Mouse (Mus musculus) cortical plate, adult 2 months (tissue): ENCODE measurements around the gene Gm1673.

ENCODE experiments used
- CTCF ChIP-seq: fragments of 200-500 bp; IDR thresholded peaks from 2 replicates; pipeline ENCODE4 v1.5.1; 2011; ENCODE audit warnings: mild to moderate bottlenecking, control low read depth, low read length; ENCODE audit not compliant: insufficient read depth; ENCODE audit errors: extremely low read depth
- POLR2A ChIP-seq: fragments of 200-500 bp; IDR thresholded peaks from 2 replicates; pipeline ENCODE4 v1.6.1; 2011; ENCODE audit warnings: mild to moderate bottlenecking, low read length, control low read depth; ENCODE audit not compliant: insufficient read depth; ENCODE audit errors: extremely low read depth

DNA sequence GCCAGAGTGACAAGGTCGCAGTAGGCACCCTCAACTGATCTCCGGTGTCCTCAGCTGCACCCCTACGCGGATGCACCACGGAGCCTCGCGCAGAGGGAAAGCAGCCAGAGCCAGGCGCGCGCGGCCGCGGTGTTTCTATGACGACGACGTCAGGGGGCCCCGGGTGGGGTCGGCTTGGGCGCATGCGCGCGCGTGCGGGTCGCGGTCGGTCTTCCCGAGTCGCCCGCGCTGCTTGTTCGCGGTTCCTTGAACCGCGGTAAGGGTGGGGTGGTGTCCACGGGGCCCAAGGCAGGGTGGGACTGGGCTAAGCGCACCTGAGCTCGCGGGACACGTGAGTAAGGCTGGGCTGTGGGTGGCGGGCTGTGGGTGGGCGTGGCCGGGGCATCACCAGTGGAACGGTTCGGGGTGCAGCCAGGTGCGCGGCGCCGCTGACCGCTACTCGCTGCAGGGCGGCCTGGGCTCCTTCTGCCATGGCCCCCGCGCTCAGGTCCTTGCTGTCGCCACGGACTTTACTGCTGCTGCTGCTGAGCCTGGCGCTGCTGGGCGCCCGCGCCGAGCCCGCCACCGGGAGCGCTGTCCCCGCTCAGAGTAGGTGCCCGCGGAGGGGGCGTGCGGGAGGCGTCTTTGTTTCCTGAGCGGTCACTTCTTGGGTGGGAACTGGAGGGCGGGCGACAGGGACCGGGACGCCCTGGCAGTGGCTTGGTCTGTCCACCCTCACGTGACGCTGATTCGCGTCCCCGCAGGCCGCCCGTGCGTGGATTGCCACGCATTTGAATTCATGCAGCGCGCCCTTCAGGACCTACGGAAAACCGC is at the start of gene Gm1673:
- TF ChIP-seq CTCF (no peak), POLR2A (peak; percentile 69; the same call in 1 of the 2 replicates)
